Mouse (Mus musculus) lung, postnatal 4 days (tissue): ENCODE measurements at regions not wholly inside any gene's neighbourhood (a gene's known extent, or its start where the extent isn't known, plus 50 kb on each side); places are given as distances from the start of the nearest gene placed in this dataset.
A peak's percentile ranks its signal among the peaks of the same experiment; 100 is the strongest.

Source experiments
- DNase-seq, 2 experiments: peaks; one replicate each; pipeline ENCODE4 v3.0.0; 2021

DNA sequence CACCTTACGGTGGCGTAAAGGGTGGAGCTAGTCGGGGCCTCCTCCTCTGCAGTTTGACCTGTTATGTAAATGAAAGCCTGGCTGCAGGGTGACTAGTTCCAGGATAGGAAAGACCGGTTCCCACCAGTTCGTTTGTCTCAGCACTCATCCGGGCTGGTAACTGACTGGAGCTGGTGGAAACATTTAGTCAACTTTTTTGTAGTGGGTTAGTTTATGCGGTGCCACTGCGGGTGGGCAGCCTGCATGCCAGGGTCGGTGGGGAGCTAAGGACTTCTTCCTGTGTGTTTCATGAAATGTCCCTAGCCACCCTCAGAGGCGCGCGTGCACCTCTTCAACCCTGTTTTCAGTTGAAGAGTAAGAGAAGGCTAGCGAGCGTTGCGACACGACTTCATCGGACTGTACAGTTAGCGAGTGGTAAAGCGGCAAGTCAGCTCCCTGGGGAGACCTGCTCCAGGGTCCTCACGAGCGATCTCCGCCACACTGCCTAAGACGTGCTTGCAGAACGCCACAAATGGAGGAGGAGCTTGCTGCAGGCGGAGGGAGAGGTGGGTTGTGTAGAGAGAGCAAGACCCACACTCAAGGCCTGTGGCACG lies 76.5 kb upstream of the Gadd45a start:
- DNase-seq = peak; percentile 16 to 33

GRCm38 (mm10) chr6:67113261-67113660 lies 76.0 kb upstream of the Gadd45a start:
- no peak for DNase-seq

- no peak for DNase-seq
Observed at GRCm38 (mm10) chr6:67112311-67112710, 75.1 kb upstream of the Gadd45a start.

- no peak for DNase-seq
Observed at GRCm38 (mm10) chr6:67111581-67111980, 74.3 kb upstream of the Gadd45a start.

- DNase-seq = no peak
Observed at GRCm38 (mm10) chr6:67110391-67110790, 73.1 kb upstream of the Gadd45a start.

DNA sequence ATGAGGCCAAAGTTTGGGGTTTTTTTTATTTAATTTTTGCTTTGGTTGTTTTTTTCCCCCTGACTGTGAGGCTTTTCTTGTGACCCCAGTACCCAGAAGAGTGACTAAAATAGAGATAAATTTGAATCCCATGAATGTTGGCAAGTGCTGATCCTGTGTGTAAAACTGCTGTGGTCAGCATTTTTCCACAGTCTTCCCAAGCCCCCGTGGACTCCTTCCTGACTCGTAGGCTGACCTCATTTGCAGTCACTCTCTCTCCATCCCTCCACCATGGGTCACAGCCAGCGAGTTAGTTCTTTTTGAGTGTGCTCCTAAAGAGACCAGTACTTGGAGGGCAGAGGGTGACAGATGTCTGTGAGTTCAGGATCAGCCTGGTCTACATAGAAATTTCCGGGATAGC lies 72.5 kb upstream of the Gadd45a start:
- no peak for DNase-seq

- DNase-seq = no peak
Observed at GRCm38 (mm10) chr6:67107517-67107916, 70.3 kb upstream of the Gadd45a start.

DNA sequence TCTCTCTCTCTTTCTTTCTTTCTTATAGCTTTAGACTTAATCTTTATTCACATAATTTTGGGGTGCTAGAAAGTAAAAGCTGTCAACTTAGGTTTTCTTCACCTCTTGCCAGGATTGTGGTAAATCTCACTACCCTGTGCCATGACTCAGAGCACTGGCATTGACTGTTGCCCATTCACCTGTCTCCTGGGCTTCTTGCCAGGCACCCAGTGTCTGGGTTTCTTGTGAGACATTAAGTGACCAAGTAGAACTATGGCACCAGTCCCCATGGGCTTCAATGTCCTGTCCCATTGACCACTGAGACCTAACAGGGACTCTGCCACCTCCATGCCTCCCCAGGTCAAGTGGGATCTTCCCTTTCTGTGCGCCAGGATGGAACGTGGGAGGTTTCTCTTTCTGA lies 69.2 kb upstream of the Gadd45a start:
- DNase-seq = no peak

DNA sequence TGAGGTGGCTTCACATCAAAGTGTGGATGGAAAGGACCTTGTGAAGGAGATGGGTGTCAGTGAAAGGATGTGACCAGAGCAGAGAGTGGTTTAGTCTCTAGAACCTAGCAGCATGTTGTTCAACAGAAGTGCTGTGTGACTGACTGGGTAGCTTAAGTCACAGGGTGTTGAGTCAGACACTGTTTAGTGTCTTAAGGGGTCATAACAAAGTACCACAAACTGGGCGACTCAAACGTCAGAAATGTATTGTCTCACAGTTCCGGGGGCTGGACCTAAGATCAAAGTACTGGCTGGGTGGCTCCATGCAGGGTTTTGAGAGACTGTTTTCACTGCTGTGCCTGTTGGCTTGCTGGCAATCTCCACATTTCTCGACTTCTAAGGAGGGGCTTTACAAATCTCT lies 68.1 kb upstream of the Gadd45a start:
- no peak for DNase-seq

GRCm38 (mm10) chr6:67104205-67104604 lies 66.9 kb upstream of the Gadd45a start:
- DNase-seq = no peak

GRCm38 (mm10) chr6:67102541-67103134 lies 65.4 kb upstream of the Gadd45a start:
- peak; percentile 43 to 73 for DNase-seq

DNA sequence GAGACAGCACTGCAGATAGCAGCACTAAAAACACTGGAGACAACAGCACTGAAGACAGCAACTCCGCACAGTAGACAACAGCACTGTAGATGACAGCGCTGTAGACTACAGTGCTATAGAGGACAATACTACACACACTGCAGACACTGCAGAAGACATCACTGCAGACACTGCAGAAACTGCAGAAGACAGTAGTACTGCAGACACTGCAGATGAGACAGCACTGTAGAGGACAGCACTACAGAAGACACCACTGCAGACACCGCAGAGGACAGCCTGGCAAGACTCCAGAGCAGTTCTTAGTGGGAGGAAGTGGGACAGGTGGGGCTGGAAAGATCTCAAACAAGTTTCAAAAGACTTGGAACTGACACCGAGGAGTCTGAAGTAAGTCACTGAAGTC lies 64.8 kb upstream of the Gadd45a start:
- no peak for DNase-seq

DNA sequence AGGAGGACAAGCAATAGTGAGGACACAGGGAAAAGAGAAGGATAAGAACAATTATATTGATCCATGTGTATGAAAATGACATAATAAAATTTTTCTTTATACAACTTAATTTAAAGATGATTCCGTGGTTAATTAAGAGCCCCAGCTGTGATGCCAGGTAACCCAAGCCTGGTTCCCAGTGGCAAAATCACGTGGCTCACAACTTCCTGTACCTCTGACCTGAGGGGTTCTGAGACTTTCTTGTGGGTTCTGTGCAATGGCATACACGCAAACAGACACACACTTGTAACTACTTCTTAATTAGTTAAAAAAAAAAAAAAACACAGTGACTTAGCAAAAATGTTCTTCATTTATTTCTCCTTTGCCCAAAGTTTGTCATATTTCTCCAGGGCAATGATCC lies 57.2 kb upstream of the Gadd45a start:
- no peak for DNase-seq

DNA sequence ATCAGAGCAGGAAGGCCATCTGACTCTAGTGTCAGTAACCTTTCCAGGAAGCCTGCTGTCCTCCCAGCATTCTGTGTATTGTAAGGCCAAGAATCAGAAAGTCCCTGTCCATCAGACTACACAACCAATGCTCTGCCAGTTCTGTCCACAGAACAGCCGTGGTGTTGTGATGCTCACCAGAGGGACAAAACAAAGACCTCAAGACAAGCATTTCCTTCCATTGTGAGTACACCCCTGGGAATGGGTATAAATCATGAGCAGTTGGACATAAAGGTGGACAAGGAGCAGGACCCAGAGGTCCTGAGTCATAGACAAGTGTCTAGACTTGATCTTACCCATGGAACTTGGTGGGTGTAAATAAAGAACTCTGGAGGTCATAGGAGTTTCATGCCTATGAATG lies 55.9 kb upstream of the Gadd45a start:
- no peak for DNase-seq

DNA sequence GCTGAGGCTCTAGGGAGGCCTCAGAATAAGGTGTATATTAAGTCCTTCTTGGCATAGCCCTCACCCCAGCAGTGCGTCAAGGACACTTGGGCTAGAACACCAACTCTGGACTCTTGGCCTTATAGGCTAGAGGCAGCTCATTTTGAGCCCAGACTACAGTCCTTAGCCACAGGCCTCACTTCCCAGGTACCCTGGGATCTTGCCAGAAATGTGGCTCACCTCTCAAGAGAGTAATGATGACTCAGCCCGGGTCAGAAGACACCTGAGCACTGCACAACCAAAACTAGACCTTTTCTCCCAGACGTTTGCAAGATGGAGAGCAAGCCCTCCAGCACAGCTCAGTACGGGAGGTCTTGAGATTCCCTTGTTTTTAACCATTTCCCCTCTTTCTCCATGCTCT lies 52.9 kb upstream of the Gadd45a start:
- DNase-seq = no peak

DNA sequence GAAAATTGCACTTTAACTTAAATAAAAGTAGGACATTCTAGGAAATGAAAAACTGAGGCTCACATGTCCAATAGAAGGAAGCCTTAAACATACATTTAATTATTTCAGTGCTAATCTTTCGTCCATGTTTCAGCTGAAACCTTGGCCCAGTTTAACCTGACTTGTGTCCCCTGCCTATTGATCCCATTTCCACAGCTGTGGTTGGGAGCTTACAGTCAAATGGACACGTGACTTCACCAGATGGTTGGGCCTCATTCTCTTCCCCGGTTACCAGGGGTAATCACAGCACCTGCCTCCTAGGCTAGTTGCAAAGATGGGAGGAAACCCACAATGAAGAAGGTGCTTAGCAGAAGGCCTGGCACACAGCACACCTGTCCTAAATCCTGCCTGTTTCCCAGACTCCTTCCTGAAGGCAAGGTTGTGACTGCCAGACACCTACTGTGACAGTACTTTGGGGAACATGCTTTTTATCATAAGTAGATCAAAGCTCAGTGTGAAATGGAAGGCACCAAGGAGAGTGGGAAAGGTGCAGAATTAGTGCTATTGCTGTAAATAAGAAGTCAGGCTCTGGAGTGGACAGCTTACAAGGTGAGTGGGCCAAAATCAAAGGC lies 52.4 kb upstream of the Gadd45a start:
- DNase-seq = no peak

GRCm38 (mm10) chr6:67088741-67089455 lies 51.6 kb upstream of the Gadd45a start:
- DNase-seq = no peak

DNA sequence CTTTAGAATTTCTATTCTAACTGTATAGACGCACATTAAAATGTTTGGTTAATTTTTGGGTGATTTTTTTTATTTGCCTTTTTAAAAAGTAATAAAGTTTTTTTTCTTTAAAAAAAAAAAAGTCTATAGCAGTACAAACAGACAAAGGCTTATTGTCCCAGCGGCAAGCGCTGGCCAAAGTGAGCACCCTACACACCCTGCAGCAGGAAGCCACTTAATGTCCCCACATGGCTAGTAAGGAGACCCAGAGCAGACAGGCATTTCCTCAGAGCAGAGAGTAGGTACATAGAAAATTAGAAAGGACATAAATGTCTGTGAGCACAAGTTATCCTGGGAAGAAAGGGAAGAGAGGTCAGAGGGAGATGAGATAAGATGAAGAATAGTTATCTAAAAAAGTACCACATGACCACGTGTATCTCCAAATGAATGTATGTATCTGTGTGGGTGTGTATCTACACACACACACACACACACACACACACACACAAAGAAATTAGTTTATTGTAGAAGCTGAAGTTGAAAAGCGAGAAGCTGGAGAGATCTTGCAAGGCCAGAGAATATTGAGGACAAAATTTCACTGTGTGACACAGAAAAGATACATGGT lies 50.7 kb upstream of the Gadd45a start:
- DNase-seq = no peak

DNA sequence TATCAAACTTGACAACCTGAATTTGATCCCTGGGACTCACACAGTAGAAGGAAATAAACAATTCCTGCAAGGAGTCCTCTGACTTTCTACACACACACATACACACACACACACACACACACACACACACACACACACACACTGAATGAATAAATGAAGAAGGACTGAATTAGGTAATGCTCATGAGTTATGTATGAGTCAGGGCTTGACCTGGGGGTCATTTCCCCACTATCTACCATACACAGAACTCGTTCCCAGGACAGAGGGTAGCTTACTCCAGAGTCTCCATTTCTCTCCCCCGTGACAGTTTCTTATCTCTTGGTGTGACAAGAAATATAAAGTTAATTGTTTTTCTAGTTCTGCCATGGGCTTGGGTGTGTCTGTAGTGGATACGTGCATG lies 50.1 kb upstream of the Gadd45a start:
- DNase-seq = no peak
